Mouse (Mus musculus): ENCODE results near the gene Poldip2.
"Not testable (repeated sequence)": the region's sequence is repeated elsewhere in the genome, so short reads cannot be mapped to it uniquely, and the experiment has no call there.

Poldip2 gene

DNA sequence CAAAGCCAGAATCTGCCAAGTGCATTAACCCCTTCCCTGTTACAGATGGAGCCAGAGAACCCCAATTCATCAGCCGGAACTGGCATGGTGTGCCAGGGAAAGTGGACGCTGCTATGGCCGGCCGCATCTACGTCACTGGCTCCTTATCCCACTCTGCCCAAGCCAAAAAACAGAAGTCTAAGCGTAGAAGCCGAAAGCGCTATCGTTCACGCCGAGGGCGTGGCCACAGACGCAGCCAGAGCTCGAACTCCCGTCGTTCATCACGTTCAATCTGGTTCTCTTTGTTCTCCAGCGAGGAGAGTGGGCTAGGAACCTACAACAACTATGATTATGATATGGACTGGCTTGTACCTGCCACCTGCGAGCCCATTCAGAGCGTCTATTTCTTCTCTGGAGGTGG, 10.5 kb upstream of the Poldip2 start:
- DNase-seq (ENCODE audit: low read depth): no peak

DNA sequence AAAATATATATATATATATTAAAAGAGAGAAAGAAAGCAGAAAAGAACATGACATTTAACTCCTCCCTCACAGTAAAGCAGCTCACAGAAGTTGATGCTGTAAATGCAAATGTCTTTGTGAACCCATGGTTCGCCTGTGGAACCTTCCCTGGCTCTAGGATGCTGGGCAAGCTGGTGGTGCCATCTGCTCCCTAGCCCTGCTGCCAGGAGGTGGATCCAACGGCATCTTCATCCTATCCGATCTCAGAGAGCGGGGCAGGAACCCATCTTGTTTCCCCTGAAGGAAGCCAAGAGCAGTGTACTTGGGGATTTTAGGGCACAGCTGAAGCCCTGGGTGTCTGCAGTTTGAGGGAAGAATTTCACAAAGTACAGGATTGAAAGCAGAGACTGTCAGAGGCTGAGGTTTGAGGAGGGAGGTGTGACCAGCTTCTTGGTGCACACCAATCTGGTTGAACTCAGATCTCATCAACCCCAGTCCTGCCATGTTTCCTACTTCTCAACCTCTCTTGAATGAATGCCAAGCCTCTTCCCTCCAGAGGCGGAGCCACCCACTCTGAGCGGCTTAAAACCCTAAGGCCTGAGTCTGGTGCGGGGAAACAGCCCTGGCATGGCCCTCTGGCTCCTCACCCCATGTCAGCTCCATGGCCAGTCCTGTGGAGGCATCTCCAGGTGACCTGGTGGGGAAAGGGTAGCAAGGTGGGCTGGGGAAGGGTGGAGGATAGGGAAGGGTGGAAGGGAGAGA, 8.9 kb upstream of the Poldip2 start, which contains the start of gene Sebox:
Gene Sebox, plus strand, starts transcription at position 539 of the 742 bp plus-strand sequence.
- DNase-seq (ENCODE audit: low read depth): no peak

DNA sequence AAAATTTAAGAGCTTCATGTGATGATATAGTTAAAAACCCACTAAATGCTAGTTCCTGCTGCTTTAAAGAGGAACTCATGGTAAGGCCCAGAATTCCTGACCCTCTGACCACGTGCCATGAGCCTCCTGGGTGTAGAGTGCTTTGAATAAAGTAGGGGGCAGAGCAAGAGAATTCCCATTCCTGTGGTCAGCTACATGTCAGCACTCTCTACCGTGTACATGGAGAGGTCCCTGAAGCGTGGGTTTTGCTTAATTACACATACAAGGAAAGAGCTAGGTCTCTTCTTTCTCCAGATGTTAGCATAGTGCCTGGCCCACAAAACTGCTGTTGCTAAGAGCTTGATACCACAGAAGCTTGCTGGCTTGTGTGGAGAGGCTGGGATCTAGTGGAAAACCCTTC, 6.6 kb upstream of the Poldip2 start:
- DNase-seq (ENCODE audit: low read depth): no peak

DNA sequence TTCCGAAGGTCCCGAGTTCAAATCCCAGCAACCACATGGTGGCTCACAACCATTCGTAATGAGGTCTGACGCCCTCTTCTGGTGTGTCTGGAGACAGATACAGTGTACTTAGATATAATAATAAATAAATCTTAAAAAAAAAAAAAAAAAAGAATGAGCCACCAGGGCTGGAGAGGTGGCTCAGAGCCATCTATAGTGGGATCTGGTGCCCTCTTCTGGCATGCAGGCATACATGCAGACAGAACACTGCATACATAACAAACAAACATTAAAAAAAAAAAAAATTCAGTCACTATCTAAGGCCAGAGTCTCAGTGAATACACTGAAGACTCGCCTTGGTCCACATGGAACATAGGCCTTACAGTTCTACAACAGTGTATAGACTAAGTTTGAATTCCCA, 2.8 kb upstream of the Poldip2 start:
- DNase-seq (ENCODE audit: low read depth): peak; percentile 65

DNA sequence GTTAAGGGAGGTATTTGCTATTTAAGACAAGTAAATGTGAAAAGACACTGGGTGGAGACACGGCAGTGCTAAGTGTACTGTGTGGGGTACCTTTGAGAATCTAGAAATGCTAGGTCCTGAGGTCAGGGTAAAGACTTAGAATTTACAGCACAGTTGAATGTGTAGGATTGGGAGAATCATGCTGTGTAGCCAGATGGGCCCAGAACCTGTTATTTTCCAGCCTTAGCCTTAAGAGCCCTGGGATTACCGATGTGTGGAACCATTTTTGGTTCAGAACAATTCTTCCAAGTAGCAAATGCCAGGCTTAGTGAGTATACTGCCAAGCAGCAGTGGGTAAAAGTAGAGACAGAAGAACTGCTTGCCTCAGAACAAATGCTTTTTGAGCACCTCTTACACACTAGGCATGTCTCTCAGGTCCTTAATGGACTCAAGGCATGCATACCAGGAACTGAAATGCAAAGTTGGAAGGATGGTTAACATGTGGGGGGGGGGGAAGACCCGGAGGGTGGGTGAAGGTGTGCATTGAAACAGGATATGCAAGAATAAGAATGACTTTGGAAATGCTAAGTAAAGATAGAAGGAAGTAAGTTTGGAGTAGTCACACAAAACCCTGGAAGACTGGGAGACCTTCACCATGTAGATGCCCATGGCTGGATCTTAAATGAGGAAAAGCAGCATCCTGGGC, 1.3 kb downstream of the Poldip2 start:
- DNase-seq (ENCODE audit: low read depth): no peak

DNA sequence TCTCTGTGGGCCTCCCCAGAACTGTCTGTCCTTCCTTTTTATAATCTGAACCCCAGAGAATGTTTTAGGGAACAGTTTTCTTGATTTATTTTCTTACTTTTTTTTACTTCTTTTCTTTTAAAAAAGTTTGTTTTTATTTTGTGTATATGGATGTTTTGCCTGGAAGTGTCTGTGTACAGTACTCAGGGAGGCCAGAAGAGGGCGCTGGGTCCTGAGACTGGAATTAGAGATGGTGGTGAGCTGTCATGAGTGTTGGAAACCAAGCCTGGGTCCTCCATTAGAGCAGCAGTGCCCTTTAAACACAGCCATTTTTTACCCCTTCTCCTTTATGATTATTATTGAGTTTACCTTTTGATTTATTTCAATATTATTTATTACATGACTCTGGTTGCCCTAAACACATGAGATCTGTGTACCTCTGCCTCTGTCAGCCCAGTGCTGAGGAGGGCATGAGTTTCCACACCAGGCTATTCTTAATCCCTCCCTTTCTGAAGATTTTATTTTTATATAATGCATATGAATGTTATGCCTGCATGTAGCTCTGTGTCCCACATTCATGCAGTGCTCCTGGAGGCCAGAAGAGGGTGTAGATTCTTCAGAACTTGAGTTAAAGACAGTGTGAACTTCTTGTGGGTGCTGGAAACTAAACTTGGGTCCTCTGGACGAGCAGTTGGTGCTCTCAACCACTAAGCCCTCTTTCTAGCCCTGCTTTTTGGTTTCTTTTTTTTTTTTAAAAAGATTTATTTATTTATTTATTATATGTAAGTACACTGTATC, 3.7 kb downstream of the Poldip2 start:
- peak; percentile 66 for DNase-seq (ENCODE audit: low read depth)

DNA sequence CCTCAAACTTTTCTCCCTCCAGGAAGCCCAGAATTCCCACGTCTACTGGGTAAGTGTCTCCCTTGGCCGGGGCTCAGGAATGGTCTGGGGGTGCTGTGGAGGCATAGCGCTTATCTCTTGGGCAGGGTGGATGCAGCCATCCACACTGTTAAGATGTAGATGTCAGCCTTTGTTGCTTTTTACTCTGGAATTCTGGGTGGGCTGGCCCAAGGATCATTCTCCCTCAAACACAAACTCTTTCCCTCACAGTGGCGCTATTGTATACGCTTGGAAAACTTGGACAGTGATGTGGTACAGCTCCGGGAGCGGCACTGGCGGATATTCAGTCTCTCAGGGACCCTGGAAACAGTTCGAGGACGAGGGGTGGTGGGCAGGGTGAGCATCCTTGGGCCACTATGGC, 6.9 kb downstream of the Poldip2 start:
- no peak for DNase-seq (ENCODE audit: low read depth)

DNA sequence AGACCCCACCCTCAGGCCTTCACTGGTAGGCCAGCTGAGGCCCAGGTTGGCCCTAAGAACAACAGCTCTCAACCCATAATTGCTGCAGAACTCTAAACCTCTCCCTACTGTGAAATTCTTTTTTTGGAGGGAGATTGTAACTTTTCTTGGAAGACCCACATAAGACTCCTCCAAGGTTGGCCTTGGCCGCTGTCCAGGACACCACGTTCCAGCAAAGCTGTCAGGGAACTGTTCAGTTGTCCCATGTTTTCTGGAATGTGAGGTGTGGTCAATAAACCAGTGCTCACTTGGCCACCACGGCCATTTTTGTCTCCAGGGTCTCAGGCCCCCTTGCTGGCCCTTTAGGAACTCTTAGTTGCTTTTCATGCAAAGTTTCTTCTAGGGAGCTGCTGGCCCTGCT, 9.9 kb downstream of the Poldip2 start:
- no peak for DNase-seq (ENCODE audit: low read depth)

DNA sequence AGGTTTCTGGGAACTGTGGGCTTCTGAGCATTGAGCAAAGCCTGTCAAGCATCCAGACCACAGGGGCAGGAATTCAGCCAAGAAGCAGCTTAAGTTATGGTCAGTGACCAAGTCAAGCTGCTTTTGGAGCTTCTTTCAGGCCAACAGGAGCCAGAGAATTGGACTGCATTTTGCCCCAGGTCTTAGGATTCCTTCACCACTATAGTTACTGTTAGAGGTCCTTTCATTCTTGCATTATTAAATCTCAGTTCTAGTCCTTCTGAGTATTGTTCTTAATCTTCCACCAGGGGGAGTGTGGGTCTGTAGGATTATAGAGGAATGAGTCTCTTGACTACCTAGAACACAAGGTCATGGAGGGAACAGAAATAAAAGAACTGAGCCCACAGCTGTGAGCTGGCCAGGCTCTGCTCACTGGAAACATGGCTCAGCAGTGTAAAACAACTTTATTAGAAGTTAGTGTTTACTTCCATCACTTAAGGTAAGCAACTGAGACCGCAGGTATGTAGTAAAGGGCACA, 10.5 kb downstream of the Poldip2 start:
- peak; percentile 70 for DNase-seq (ENCODE audit: low read depth)

DNA sequence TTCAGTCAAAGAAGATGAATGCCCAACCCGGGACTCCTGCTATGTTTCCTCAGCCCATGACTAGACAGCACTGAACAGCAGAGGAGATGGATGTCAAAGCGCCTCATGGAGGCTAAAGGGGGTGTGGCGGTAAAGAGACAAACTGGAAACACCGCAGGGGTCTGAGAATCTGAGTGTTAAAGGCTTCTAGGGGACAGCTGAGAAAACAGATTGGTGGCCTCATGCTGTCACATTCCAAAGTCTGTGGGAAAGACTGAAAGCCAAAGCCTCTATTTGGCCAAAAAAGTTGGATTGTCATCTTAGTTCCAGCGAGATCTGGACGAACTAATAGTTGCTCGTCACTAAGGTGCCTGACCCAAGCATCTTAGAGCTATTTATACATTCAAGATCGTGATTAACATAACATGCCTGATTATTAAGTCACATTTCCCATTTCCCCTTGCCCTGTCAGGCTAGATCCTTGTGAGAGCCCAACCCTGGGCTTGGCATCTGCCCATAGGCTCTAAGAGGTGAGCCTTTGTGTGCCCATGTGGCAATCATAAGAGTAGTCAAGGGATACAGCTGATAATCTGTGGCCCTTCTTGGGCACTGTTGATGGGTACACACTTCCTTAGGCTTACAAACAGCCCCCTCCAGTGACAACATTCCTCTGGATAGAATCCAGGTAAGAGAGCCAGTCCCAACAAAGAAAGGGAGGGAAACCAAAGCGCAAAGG, 11.4 kb downstream of the Poldip2 start:
- no peak for DNase-seq (ENCODE audit: low read depth)

DNA sequence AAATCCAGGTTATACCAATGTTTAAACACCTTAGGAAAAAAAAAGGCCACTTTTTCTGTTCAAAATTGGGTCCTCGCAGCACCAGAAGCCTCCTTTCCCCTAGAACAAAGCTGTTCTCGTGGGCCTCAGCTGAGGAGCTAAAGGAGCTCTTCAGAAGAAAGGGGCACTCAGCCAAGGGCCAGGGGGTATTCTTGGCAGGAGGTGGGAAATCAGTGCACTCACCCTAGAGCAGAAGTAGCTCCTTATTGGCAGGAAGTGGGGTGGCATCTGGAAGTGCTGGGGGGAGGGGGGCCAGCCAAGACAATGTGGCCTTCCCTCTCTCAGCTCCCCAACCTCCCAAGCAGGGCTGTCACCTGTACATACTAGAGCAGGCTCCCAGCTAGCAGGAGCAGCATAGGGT, 12.8 kb downstream of the Poldip2 start:
- no peak for DNase-seq (ENCODE audit: low read depth)

DNA sequence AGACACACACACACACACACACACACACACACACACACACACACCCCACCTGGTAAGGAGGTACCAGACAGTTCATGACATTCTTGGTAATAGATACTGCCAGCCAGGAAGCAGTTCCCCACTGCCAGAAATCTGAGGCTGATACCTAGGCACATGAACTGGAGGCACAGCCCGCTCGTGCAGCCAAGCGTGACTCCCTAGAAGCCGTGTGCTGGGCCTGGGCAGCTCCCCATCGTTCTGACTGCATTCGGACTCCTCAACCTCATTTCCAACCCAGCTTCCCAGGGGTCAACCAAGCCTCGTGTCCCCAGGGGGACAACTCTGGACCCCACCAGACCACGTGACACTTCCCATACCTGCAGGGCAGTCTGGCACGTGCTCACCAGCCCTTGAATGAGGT, 16.7 kb downstream of the Poldip2 start:
- no peak for DNase-seq (ENCODE audit: low read depth)

DNA sequence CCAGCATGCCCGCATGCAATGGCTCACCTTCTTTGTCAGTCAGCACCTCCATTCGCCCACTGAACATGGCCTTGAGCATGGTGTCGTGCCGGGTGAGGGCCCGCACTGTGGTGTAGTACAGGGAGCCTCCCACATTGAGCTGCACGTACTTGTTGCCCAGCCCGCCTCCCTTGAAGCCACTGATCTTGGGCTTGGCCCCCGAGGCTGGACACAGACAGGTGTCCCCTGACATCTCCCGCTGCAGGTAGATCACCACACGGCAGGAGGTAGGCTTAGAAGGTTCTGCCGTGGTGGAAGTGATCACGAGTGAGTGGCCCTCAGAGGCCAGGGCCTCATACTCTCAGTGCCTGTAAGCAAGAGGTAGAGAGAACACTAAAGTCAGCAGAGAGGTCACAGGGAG, 18.0 kb downstream of the Poldip2 start:
- no peak for DNase-seq (ENCODE audit: low read depth)

DNA sequence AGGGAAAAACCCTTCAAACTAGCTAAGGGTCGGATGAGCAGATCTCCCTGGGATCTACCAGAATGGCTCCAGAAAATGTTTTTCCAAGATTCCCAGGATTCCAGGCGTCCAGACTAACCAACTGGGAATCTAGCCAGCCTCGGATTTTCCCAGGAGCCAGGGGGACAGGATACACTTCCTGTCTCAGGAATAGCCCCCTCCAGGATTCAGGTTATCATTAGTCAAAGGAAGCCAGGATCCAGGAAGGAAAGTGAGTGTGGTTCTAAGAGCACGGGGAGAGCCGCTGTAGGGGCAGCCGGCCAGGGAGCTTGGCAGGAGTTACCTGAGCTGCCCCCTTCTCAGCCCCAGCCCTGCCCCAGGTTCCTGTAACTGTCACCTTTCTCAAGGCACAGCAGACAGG, 19.1 kb downstream of the Poldip2 start:
- no peak for DNase-seq (ENCODE audit: low read depth)

DNA sequence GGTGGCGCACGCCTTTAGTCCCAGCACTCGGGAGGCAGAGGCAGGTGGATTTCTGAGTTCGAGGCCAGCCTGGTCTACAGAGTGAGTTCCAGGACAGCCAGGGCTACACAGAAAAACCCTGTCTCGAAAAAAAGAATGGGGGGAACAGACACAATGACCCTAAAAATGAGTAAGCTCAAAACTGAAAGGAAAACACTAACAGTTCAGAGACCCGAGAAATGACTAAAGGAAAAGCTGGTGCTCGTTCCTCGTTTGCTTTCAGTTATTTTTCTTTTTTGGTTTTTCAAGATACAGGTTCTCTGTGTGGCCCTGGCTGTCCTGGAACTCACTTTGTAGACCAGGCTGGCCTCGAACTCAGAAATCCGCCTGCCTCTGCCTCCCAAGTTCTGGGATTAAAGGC, 19.5 kb downstream of the Poldip2 start:
- not testable (repeated sequence) for DNase-seq (ENCODE audit: low read depth)

DNA sequence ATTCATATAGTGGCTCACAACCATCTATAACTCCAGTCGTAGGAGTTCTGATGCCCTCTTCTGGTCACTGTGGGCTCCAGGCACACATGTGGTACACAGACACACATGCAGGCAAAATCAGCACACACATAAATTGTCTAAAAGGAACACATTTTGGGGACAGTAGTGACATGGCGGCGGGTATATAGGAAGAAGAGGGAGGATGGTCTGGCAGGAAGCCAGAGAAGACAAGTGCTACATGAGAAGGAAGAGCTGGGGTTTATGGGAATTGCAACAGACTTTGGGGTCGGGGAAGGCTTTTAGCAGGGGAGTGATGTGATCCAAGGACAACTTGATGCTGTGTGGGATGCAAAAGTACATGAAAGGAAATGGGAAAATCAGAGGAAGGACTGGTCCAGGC, 22.5 kb downstream of the Poldip2 start:
- DNase-seq (ENCODE audit: low read depth): no peak

DNA sequence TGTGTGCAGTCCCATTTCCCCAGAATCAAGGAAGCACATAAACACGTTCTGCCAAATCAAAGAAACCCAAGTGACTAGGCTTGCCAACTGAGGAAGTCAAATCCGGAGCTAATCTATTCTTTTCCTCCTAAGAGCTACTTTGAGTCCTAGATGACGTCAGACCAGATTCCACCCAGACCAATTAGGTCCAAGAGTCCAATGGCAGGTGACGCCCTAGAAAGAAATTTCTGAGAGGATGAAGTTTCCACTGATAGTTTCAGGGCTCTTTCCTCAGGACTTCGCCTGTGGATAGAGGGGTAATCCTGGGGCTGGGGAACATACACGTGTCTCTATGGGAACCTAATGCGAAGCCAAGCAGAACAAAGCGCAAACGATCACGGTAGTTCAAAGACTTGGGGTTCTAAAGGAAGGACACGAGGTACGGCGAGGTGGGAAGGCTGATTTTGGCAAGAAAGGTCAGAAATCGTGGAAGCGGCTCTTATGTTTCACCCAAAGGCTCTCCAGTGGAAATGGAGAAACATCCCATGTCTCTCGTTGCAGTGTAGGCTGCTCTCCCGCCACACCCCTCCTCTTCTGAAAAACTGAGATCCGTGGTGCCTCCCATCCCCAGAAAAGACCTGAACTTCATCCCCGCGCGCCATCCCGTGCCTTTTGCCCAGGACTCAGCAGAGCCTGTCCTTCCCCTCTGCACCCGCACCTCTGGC, 23.5 kb downstream of the Poldip2 start:
- peak; percentile 79 for DNase-seq (ENCODE audit: low read depth)

DNA sequence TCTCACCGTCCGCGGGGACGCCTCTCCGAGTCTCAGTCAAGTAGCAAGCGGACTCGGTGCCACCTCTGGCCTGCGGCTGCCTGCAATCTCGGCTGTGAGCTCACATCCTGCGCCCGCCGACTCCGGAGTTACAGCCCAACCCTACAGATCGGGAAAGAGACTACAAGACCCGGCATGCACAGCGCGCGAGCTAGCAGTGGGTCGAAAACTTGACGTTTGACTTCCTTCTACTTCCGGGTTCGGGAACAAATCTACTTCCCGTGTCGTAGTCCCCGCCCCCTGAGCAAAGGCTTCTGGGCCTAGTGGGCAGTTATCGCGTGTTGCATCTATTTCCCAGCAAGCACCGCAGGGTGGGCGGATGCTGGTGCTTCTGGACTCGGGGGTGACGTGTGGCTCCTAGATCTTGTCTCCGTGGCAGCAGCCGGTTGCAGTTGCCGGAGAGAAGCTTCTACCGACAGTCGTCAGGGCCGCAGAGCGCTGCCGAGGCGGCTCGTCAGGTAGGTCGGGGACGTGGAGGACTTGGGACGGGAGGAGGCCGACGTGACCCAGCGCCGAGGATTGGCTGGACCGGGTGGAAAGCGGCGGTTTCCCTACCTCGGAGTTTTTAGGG, 24.2 kb downstream of the Poldip2 start, which contains the start of the genes Tnfaip1 and Ift20:
Gene Tnfaip1, minus strand, starts transcription at position 253 of the 610 bp plus-strand sequence.
Gene Ift20, plus strand, starts transcription at position 282 of the 610 bp plus-strand sequence.
- DNase-seq (ENCODE audit: low read depth): peak; percentile 99

DNA sequence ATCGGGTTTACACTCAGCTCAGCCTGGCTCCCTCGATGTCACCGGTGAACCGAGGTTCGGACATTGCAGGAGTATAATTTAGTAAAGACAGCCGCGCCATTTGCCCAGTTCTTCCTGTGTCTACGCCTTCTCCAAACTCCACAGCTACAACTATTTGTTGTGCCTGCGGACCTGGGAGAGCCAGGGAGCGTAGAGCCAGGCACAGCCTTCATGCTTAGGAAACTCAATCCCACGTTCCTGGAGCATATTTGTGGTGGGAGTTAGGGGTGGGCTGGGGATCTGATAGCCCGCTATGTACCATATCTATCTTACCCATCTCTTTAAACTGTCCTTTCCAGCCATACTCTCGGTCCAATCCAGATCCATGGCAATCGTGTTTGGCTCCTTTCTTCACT, 24.7 kb downstream of the Poldip2 start:
- DNase-seq (ENCODE audit: low read depth): no peak

DNA sequence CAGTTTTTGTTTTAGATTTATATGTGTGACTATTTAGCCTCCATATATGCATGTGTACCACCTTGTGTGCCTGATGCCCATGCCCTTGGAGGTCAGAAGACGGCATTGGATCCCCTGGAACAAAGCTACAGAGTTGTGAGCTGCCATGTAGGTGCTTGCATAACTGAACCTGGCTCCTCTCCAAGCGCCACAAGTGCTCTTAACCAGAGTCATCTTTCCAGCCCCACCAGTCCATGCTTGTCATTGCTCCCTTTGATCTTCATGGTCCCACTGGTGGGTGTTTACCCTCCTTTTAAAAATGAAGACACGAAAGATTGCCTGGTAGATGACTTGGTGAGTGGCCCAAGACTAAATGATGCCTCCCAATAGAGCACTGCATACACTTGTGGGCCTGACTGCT, 28.4 kb downstream of the Poldip2 start:
- no peak for DNase-seq (ENCODE audit: low read depth)

Data from induced T-regulatory cell, adult 2 months (primary cell).